Mouse (Mus musculus) midbrain, embryonic 16.5 days (tissue): ENCODE measurements at regions not wholly inside any gene's neighbourhood (a gene's known extent, or its start where the extent isn't known, plus 50 kb on each side); places are given as distances from the start of the nearest gene placed in this dataset.

Experiments used
- ATAC-seq: fragments of 200-750 bp; cut with Nextera tagmentation; 2 replicates; pipeline ENCODE4 v1.8.0; 2017; ENCODE audit warnings: moderate TSS enrichment
- H3K27ac ChIP-seq: fragments of 300-500 bp; sonication (generic); 2 replicates; pipeline ENCODE4 v1.5.1; 2014; ENCODE audit warnings: mild to moderate bottlenecking, low read length, mixed read lengths
- H3K27me3 ChIP-seq: fragments of 300-500 bp; sonication (generic); 2 replicates; pipeline ENCODE4 v1.6.1; 2014; ENCODE audit warnings: low read depth, low read length, mixed read lengths; ENCODE audit not compliant: control insufficient read depth, insufficient read depth
- H3K36me3 ChIP-seq: fragments of 300-500 bp; sonication (generic); 2 replicates; pipeline ENCODE4 v1.6.1; 2014; ENCODE audit warnings: mild to moderate bottlenecking, low read length, moderate library complexity, mixed read lengths; ENCODE audit not compliant: control insufficient read depth, insufficient read depth
- H3K4me1 ChIP-seq: fragments of 300-500 bp; sonication (generic); 2 replicates; pipeline ENCODE4 v1.6.1; 2014; ENCODE audit warnings: mild to moderate bottlenecking, low read length, mixed read lengths; ENCODE audit not compliant: control insufficient read depth, insufficient read depth
- H3K4me2 ChIP-seq: fragments of 300-500 bp; sonication (generic); 2 replicates; pipeline ENCODE4 v1.6.1; 2014; ENCODE audit warnings: mild to moderate bottlenecking, low read length, mixed read lengths
- H3K4me3 ChIP-seq: fragments of 300-500 bp; sonication (generic); 2 replicates; pipeline ENCODE4 v1.5.1; 2014; ENCODE audit warnings: low read depth, mild to moderate bottlenecking, low read length, moderate library complexity, mixed read lengths
- H3K9ac ChIP-seq: fragments of 300-500 bp; sonication (generic); 2 replicates; pipeline ENCODE4 v1.6.1; 2014; ENCODE audit warnings: low read depth, low read length, mixed read lengths
- H3K9me3 ChIP-seq: fragments of 300-500 bp; sonication (generic); replicated peaks from 2 replicates; pipeline ENCODE4 v1.6.1; 2014; ENCODE audit warnings: mild to moderate bottlenecking, low read length, mixed read lengths; ENCODE audit not compliant: control insufficient read depth, poor library complexity, severe bottlenecking
- WGBS: fragments of 180-500 bp; shearing (Covaris S2); extraction: QIAGEN DNeasy Blood & Tissue Kit; methylation state at CpG from one replicate; pipeline ENCODE4 v1.1.7; 2014; 5-methylcytosine and 5-hydroxymethylcytosine counted together

GRCm38 (mm10) chr3:51135581-51135980 is 88.7 kb upstream of the Noct start:
- H3K9me3 ChIP-seq: no peaks in the 10 kb centered on the region
- WGBS: 27% methylated on average over 5 of the region's 5 CpGs
- no peak for ATAC-seq
- H3K36me3 ChIP-seq: no peaks in the 10 kb centered on the region
- no peak overlapping the region for H3K4me2 ChIP-seq
- H3K27ac ChIP-seq: peak overlapping the region; percentile 21; the same call in 1 of the 2 replicates
- no peak overlapping the region for H3K4me3 ChIP-seq
- no peak overlapping the region for H3K9ac ChIP-seq
- H3K4me1 ChIP-seq: peaks cover 4% of the 10 kb centered on the region; the same call in 1 of the 2 replicates
- H3K27me3 ChIP-seq: no peaks in the 10 kb centered on the region

GRCm38 (mm10) chr3:51137730-51138312 is 86.4 kb upstream of the Noct start:
- Histone ChIP-seq H3K36me3 (no peaks in the 10 kb centered on the region), H3K4me2 (no peak overlapping the region), H3K27me3 (no peaks in the 10 kb centered on the region), H3K9ac (no peak overlapping the region), H3K9me3 (no peaks in the 10 kb centered on the region), H3K4me3 (no peak overlapping the region), H3K27ac (no peak overlapping the region), H3K4me1 (peaks cover 4% of the 10 kb centered on the region; the same call in 1 of the 2 replicates)
- ATAC-seq: no peak; the same call in 1 of the 2 replicates
- WGBS: 65% methylated on average over 8 of the region's 8 CpGs

- WGBS: 88% methylated on average over 2 of the region's 2 CpGs
- no peaks in the 10 kb centered on the region for H3K36me3 ChIP-seq
- H3K4me3 ChIP-seq: no peak overlapping the region
- no peaks in the 10 kb centered on the region for H3K27me3 ChIP-seq
- H3K4me1 ChIP-seq: no peaks in the 10 kb centered on the region
- no peak overlapping the region for H3K9ac ChIP-seq
- no peaks in the 10 kb centered on the region for H3K9me3 ChIP-seq
- no peak overlapping the region for H3K4me2 ChIP-seq
- no peak for ATAC-seq
- H3K27ac ChIP-seq: no peak overlapping the region
Observed at GRCm38 (mm10) chr3:51145985-51146384, 78.3 kb upstream of the Noct start.

- no peaks in the 10 kb centered on the region for H3K4me1 ChIP-seq
- WGBS: 73% methylated on average over 6 of the region's 6 CpGs
- no peak overlapping the region for H3K9ac ChIP-seq
- no peaks in the 10 kb centered on the region for H3K9me3 ChIP-seq
- no peak overlapping the region for H3K4me2 ChIP-seq
- ATAC-seq: no peak
- no peak overlapping the region for H3K4me3 ChIP-seq
- no peak overlapping the region for H3K27ac ChIP-seq
- no peaks in the 10 kb centered on the region for H3K27me3 ChIP-seq
- no peaks in the 10 kb centered on the region for H3K36me3 ChIP-seq
Observed at GRCm38 (mm10) chr3:51150012-51150411, 74.2 kb upstream of the Noct start.

GRCm38 (mm10) chr3:51151104-51151503 is 73.1 kb upstream of the Noct start:
- H3K4me2 ChIP-seq: no peak overlapping the region
- 0 out of 2 replicates have a peak, but pooled peaks cover 2% of the 10 kb centered on the region for H3K4me1 ChIP-seq
- no peak for ATAC-seq
- H3K27me3 ChIP-seq: no peaks in the 10 kb centered on the region
- H3K9me3 ChIP-seq: no peaks in the 10 kb centered on the region
- H3K36me3 ChIP-seq: no peaks in the 10 kb centered on the region
- no peak overlapping the region for H3K9ac ChIP-seq
- 89% methylated on average over 4 of the region's 4 CpGs for WGBS
- H3K27ac ChIP-seq: no peak overlapping the region
- no peak overlapping the region for H3K4me3 ChIP-seq

GRCm38 (mm10) chr3:51155621-51156020 is 68.6 kb upstream of the Noct start:
- Histone ChIP-seq H3K4me2 (no peak overlapping the region), H3K36me3 (no peaks in the 10 kb centered on the region), H3K27me3 (no peaks in the 10 kb centered on the region), H3K9me3 (no peaks in the 10 kb centered on the region), H3K9ac (no peak overlapping the region), H3K4me3 (no peak overlapping the region), H3K4me1 (peaks cover 12% of the 10 kb centered on the region; the same call in 1 of the 2 replicates), H3K27ac (no peak overlapping the region)
- no peak for ATAC-seq
- 67% methylated on average over 4 of the region's 4 CpGs for WGBS

- ATAC-seq: peak; percentile 88
- WGBS: 41% methylated on average over 20 of the region's 20 CpGs
Observed at GRCm38 (mm10) chr3:51156386-51157290, 67.6 kb upstream of the Noct start.

GRCm38 (mm10) chr3:51157291-51157650 is 67.0 kb upstream of the Noct start:
- no peak for ATAC-seq

More at GRCm38 (mm10) chr3:51156386-51157290, 67.6 kb upstream of the Noct start:
- Histone ChIP-seq H3K4me3 (no peak overlapping the region), H3K27me3 (no peaks in the 10 kb centered on the region), H3K27ac (peak overlapping the region; percentile 70), H3K9me3 (no peaks in the 10 kb centered on the region), H3K4me2 (peak overlapping the region; percentile 16; the same call in 1 of the 2 replicates), H3K4me1 (peaks cover 12% of the 10 kb centered on the region; the same call in 1 of the 2 replicates), H3K36me3 (no peaks in the 10 kb centered on the region), H3K9ac (no peak overlapping the region)

GRCm38 (mm10) chr3:51158449-51158848 is 65.8 kb upstream of the Noct start:
- H3K9ac ChIP-seq: no peak overlapping the region
- ATAC-seq: no peak
- H3K36me3 ChIP-seq: no peaks in the 10 kb centered on the region
- H3K27me3 ChIP-seq: no peaks in the 10 kb centered on the region
- no peaks in the 10 kb centered on the region for H3K9me3 ChIP-seq
- no peak overlapping the region for H3K4me2 ChIP-seq
- H3K4me1 ChIP-seq: peaks cover 12% of the 10 kb centered on the region; the same call in 1 of the 2 replicates
- no peak overlapping the region for H3K4me3 ChIP-seq
- 65% methylated on average over 4 of the region's 4 CpGs for WGBS
- no peak overlapping the region for H3K27ac ChIP-seq

More at GRCm38 (mm10) chr3:51157291-51157650, 67.0 kb upstream of the Noct start:
- no peaks in the 10 kb centered on the region for H3K9me3 ChIP-seq
- no peak overlapping the region; the same call in 1 of the 2 replicates for H3K9ac ChIP-seq
- peak overlapping the region; percentile 16; the same call in 1 of the 2 replicates for H3K4me2 ChIP-seq
- no peaks in the 10 kb centered on the region for H3K36me3 ChIP-seq
- peak overlapping the region; percentile 70 for H3K27ac ChIP-seq
- 18% methylated on average over 4 of the region's 4 CpGs for whole genome bisulfite sequencing
- peaks cover 12% of the 10 kb centered on the region; the same call in 1 of the 2 replicates for H3K4me1 ChIP-seq
- H3K4me3 ChIP-seq: no peak overlapping the region
- no peaks in the 10 kb centered on the region for H3K27me3 ChIP-seq
